Mouse (Mus musculus): ENCODE data around the gene Usp20. TPM values are rescaled to one million over a fixed set of nuclear protein-coding genes. Genes with fewer than 3 reads are reported as not detected.

Gene Usp20
- total and polyA plus RNA-seq, 3 experiments = 43.9 to 55.0 (median 50.8) TPM

GRCm38 (mm10) chr2:31052441-31052840 is 70.4 kb downstream of the Usp20 start:
- Histone ChIP-seq H3K36me3 (ENCODE audit: control insufficient read depth, insufficient read depth, low read length) (no peaks in the 10 kb centered on the region), H3K4me1 (ENCODE audit: control insufficient read depth, insufficient read depth, low read length) (no peaks in the 10 kb centered on the region), H3K27me3 (ENCODE audit: control insufficient read depth, insufficient read depth, low read length) (no peaks in the 10 kb centered on the region), H3K4me3 (no peak overlapping the region), H3K9ac (ENCODE audit: low read depth, low read length) (no peak overlapping the region), H3K27ac (no peak overlapping the region), H3K79me2 (replicated peaks; ENCODE audit: control insufficient read depth, insufficient read depth, low read length) (no peaks in the 10 kb centered on the region)
- intact Hi-C loops (cut with DNase I) = no loop called here
- WGBS = 78% methylated on average over 10 of the region's 10 CpGs
- no peak for DNase-seq
- TF ChIP-seq EP300 (IDR thresholded peaks at IDR 0.05; ENCODE audit: insufficient read depth, low read depth, low read length) (no peak), CTCF (IDR thresholded peaks at IDR 0.05) (no peak), POLR2A (IDR thresholded peaks at IDR 0.05; ENCODE audit: insufficient read depth, low read depth, low read length) (no peak)

GRCm38 (mm10) chr2:31053426-31053825 is 71.3 kb downstream of the Usp20 start:
- Histone ChIP-seq H3K4me1 (ENCODE audit: control insufficient read depth, insufficient read depth, low read length) (no peaks in the 10 kb centered on the region; the same call in 1 of the 2 replicates), H3K27me3 (ENCODE audit: control insufficient read depth, insufficient read depth, low read length) (no peaks in the 10 kb centered on the region), H3K4me3 (no peak overlapping the region), H3K79me2 (replicated peaks; ENCODE audit: control insufficient read depth, insufficient read depth, low read length) (no peaks in the 10 kb centered on the region), H3K9ac (ENCODE audit: low read depth, low read length) (no peak overlapping the region), H3K36me3 (ENCODE audit: control insufficient read depth, insufficient read depth, low read length) (no peaks in the 10 kb centered on the region), H3K27ac (no peak overlapping the region)
- no peak for TF ChIP-seq POLR2A (IDR thresholded peaks at IDR 0.05; ENCODE audit: insufficient read depth, low read depth, low read length)
- intact Hi-C loops (cut with DNase I) = no loop called here
- WGBS = 87% methylated on average over 13 of the region's 13 CpGs
- no peak for DNase-seq

DNA sequence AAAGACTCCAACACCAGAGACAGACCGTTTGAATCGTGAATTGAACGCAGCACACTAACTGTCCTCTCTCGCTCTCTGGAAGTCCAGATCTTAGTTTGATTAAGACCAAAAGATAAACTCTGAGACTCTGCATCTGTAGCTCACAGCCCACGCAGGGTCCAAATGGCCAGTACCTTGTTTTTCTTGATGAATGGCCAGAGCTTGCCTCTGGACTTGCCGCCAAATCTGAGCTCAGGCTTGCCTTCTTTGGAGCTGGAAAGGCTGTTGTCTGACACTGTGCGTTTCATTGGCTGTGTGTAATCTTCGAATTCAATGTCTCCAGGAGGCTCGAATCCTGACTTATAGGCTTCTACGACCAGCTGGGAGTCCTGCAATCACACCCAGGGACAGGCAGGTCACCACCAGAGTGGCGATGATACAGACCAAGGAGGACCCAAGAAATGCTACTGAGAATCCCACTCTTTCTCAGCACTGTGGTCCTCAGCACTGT is 71.8 kb downstream of the Usp20 start:
- 72% methylated on average over 11 of the region's 11 CpGs for WGBS
- DNase-seq = no peak
- H3K4me3 ChIP-seq = no peak overlapping the region
- no peak overlapping the region for H3K9ac ChIP-seq (ENCODE audit: low read depth, low read length)
- H3K27ac ChIP-seq = peak overlapping the region; percentile 3; the same call in 1 of the 2 replicates
- H3K4me1 ChIP-seq (ENCODE audit: control insufficient read depth, insufficient read depth, low read length) = no peaks in the 10 kb centered on the region; the same call in 1 of the 2 replicates
- no peaks in the 10 kb centered on the region for H3K27me3 ChIP-seq (ENCODE audit: control insufficient read depth, insufficient read depth, low read length)
- no peaks in the 10 kb centered on the region for H3K36me3 ChIP-seq (ENCODE audit: control insufficient read depth, insufficient read depth, low read length)
- H3K79me2 ChIP-seq (replicated peaks; ENCODE audit: control insufficient read depth, insufficient read depth, low read length) = no peaks in the 10 kb centered on the region
- intact Hi-C loops (cut with DNase I) = no loop called here
- TF ChIP-seq POLR2A (IDR thresholded peaks at IDR 0.05; ENCODE audit: insufficient read depth, low read depth, low read length) = no peak
- TF ChIP-seq CTCF (IDR thresholded peaks at IDR 0.05) = no peak

GRCm38 (mm10) chr2:31056070-31056469 is 74.0 kb downstream of the Usp20 start:
- no peak for TF ChIP-seq EP300 (IDR thresholded peaks at IDR 0.05; ENCODE audit: insufficient read depth, low read depth, low read length)
- TF ChIP-seq CTCF (IDR thresholded peaks at IDR 0.05) = peak; percentile 52
- WGBS = 95% methylated on average over 3 of the region's 3 CpGs
- H3K36me3 ChIP-seq (ENCODE audit: control insufficient read depth, insufficient read depth, low read length) = no peaks in the 10 kb centered on the region

GRCm38 (mm10) chr2:31057549-31058177 is 75.6 kb downstream of the Usp20 start:
- WGBS = 70% methylated on average over 6 of the region's 6 CpGs
- Histone ChIP-seq H3K9ac (ENCODE audit: low read depth, low read length) (no peak overlapping the region), H3K27me3 (ENCODE audit: control insufficient read depth, insufficient read depth, low read length) (no peaks in the 10 kb centered on the region), H3K4me3 (no peak overlapping the region), H3K27ac (no peak overlapping the region), H3K79me2 (replicated peaks; ENCODE audit: control insufficient read depth, insufficient read depth, low read length) (no peaks in the 10 kb centered on the region), H3K36me3 (ENCODE audit: control insufficient read depth, insufficient read depth, low read length) (no peaks in the 10 kb centered on the region), H3K4me1 (ENCODE audit: control insufficient read depth, insufficient read depth, low read length) (peaks cover 2% of the 10 kb centered on the region; the same call in 1 of the 2 replicates)
- TF ChIP-seq EP300 (IDR thresholded peaks at IDR 0.05; ENCODE audit: insufficient read depth, low read depth, low read length) (no peak), CTCF (IDR thresholded peaks at IDR 0.05) (no peak), POLR2A (IDR thresholded peaks at IDR 0.05; ENCODE audit: insufficient read depth, low read depth, low read length) (no peak)
- no peak for DNase-seq
- intact Hi-C loops (cut with DNase I) = no loop called here

More at GRCm38 (mm10) chr2:31056070-31056469, 74.0 kb downstream of the Usp20 start:
- Histone ChIP-seq H3K9ac (ENCODE audit: low read depth, low read length) (no peak overlapping the region), H3K4me1 (ENCODE audit: control insufficient read depth, insufficient read depth, low read length) (no peaks in the 10 kb centered on the region; the same call in 1 of the 2 replicates), H3K27ac (no peak overlapping the region), H3K4me3 (no peak overlapping the region), H3K27me3 (ENCODE audit: control insufficient read depth, insufficient read depth, low read length) (no peaks in the 10 kb centered on the region), H3K79me2 (replicated peaks; ENCODE audit: control insufficient read depth, insufficient read depth, low read length) (no peaks in the 10 kb centered on the region)
- intact Hi-C loops (cut with DNase I) = no loop called here
- DNase-seq = no peak

DNA sequence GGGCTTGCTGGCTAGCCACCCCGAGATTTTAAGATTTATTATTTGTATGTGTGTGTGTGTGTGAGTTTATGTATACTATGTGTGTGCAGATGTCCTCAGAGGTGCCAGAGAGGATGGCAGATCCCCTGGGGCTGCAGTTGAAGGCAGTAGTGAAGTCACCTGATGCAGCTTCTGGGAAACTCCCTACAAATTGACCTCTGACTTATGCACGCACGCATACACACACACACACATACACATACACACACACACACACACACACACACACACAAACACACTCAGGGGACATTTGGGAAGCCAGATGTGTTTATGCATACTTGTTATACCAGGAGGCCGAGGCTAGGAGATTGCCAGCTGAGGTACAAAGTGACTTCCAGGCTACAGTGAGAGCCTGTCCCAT is 76.4 kb downstream of the Usp20 start:
- Histone ChIP-seq H3K9ac (ENCODE audit: low read depth, low read length) (no peak overlapping the region), H3K27ac (no peak overlapping the region), H3K4me3 (no peak overlapping the region), H3K27me3 (ENCODE audit: control insufficient read depth, insufficient read depth, low read length) (no peaks in the 10 kb centered on the region), H3K79me2 (replicated peaks; ENCODE audit: control insufficient read depth, insufficient read depth, low read length) (no peaks in the 10 kb centered on the region), H3K4me1 (ENCODE audit: control insufficient read depth, insufficient read depth, low read length) (peaks cover 2% of the 10 kb centered on the region; the same call in 1 of the 2 replicates), H3K36me3 (ENCODE audit: control insufficient read depth, insufficient read depth, low read length) (no peaks in the 10 kb centered on the region)
- intact Hi-C loops (cut with DNase I) = no loop called here
- no peak for TF ChIP-seq POLR2A (IDR thresholded peaks at IDR 0.05; ENCODE audit: insufficient read depth, low read depth, low read length)
- no peak for TF ChIP-seq EP300 (IDR thresholded peaks at IDR 0.05; ENCODE audit: insufficient read depth, low read depth, low read length)
- TF ChIP-seq CTCF (IDR thresholded peaks at IDR 0.05) = no peak
- no peak for DNase-seq
- WGBS = 93% methylated on average over 4 of the region's 4 CpGs
